In genomic region chr10:117063254-117064021, GRCm38 (mm10) we compare ENCODE assay signal across 8 mouse cellular contexts. TPM values are rescaled to one million over a fixed set of nuclear protein-coding genes. Genes with fewer than 3 reads are reported as not detected.
A peak's percentile ranks its signal among the peaks of the same experiment; 100 is the strongest.
DNase-seq lines count a peak whose midpoint lies in the region; ATAC-seq lines count a peak whose summit lies in the region.

TSS of gene Cct2 (minus strand) at chr10:117063814.

- no peaks in the 10 kb centered on the region for H3K27me3 ChIP-seq in forebrain, embryonic 11.5 days (ENCODE audit: control insufficient read depth, insufficient read depth, low read length)
- no peaks in the 10 kb centered on the region for H3K27me3 ChIP-seq in heart, embryonic 16.5 days (ENCODE audit: control insufficient read depth, insufficient read depth, low read length)
- no peaks in the 10 kb centered on the region for H3K27me3 ChIP-seq in liver, embryonic 15.5 days
- no peaks in the 10 kb centered on the region for H3K27me3 ChIP-seq in neural tube, embryonic 12.5 days (replicated peaks)

- peak within 1 kb of the TSS; percentile 62 for H3K27ac ChIP-seq in forebrain, embryonic 11.5 days (ENCODE audit: low read depth, low read length)
- peak within 1 kb of the TSS; percentile 86 for H3K27ac ChIP-seq in heart, embryonic 16.5 days (ENCODE audit: low read length)
- H3K27ac ChIP-seq in liver, embryonic 15.5 days (replicated peaks): peak within 1 kb of the TSS; percentile 83
- peak within 1 kb of the TSS; percentile 64; the same call in 1 of the 2 replicates for H3K27ac ChIP-seq in neural tube, embryonic 12.5 days

- peak within 1 kb of the TSS; percentile 71 for H3K4me2 ChIP-seq in forebrain, embryonic 11.5 days (ENCODE audit: low read depth, low read length, severe bottlenecking)
- H3K4me2 ChIP-seq in heart, embryonic 16.5 days (ENCODE audit: low read depth, low read length): peak within 1 kb of the TSS; percentile 76
- peak within 1 kb of the TSS; percentile 71 for H3K4me2 ChIP-seq in liver, embryonic 15.5 days
- H3K4me2 ChIP-seq in neural tube, embryonic 12.5 days (replicated peaks): peak within 1 kb of the TSS; percentile 73

- DNase-seq in CD8-positive naive resting alpha-beta T cell, adult 2 months (ENCODE audit: low read depth in 2 of 2, low spot score in 2 of 2): peak; percentile 87 to 88
- peak; percentile 90 for DNase-seq in c-Kit-positive CD71-negative TER-119-negative erythroid progenitor cells, embryonic 14.5 days (ENCODE audit: low read depth)
- DNase-seq in forebrain, embryonic 11.5 days (ENCODE audit: low spot score): peak; percentile 99
- peak; percentile 93 to 95 for DNase-seq in kidney, postnatal 36 days
- DNase-seq in telencephalon, adult 2 months (ENCODE audit: low read depth, low spot score): peak; percentile 90

- under 1% methylated on average over 67 of the region's 68 CpGs for WGBS in forebrain, embryonic 11.5 days
- under 1% methylated on average over 67 of the region's 68 CpGs for WGBS in heart, embryonic 16.5 days
- WGBS in liver, embryonic 15.5 days (ENCODE audit: insufficient replicate concordance): under 1% methylated on average over 68 of the region's 68 CpGs
- WGBS in neural tube, embryonic 12.5 days: under 1% methylated on average over 68 of the region's 68 CpGs

- H3K36me3 ChIP-seq in forebrain, embryonic 11.5 days (ENCODE audit: control insufficient read depth, insufficient read depth, low read length): peaks cover 22% of the 10 kb centered on the region
- H3K36me3 ChIP-seq in heart, embryonic 16.5 days (ENCODE audit: control insufficient read depth, insufficient read depth): peaks cover 24% of the 10 kb centered on the region
- peaks cover 38% of the 10 kb centered on the region for H3K36me3 ChIP-seq in liver, embryonic 15.5 days (replicated peaks)
- peaks cover 36% of the 10 kb centered on the region for H3K36me3 ChIP-seq in neural tube, embryonic 12.5 days

- H3K9ac ChIP-seq in forebrain, embryonic 11.5 days (ENCODE audit: low read length): peak within 1 kb of the TSS; percentile 84
- H3K9ac ChIP-seq in heart, embryonic 16.5 days (ENCODE audit: low read length): peak within 1 kb of the TSS; percentile 85
- peak within 1 kb of the TSS; percentile 74 for H3K9ac ChIP-seq in liver, embryonic 15.5 days
- H3K9ac ChIP-seq in neural tube, embryonic 12.5 days: peak within 1 kb of the TSS; percentile 87

- peak; percentile 94 for ATAC-seq in forebrain, embryonic 11.5 days (replicated peaks; ENCODE audit: low FRiP score)
- ATAC-seq in heart, embryonic 16.5 days (replicated peaks; ENCODE audit: extremely low read depth, insufficient read depth, low FRiP score): peak; percentile 97
- ATAC-seq in liver, embryonic 15.5 days (ENCODE audit: insufficient read depth): peak; percentile 91
- peak; percentile 95 for ATAC-seq in neural tube, embryonic 12.5 days (ENCODE audit: low FRiP score, low read depth)

- H3K9me3 ChIP-seq in forebrain, embryonic 11.5 days (ENCODE audit: control insufficient read depth, low read length): no peaks in the 10 kb centered on the region
- H3K9me3 ChIP-seq in heart, embryonic 16.5 days (replicated peaks; ENCODE audit: control insufficient read depth, low read length): no peaks in the 10 kb centered on the region
- H3K9me3 ChIP-seq in liver, embryonic 15.5 days (replicated peaks): no peaks in the 10 kb centered on the region
- H3K9me3 ChIP-seq in neural tube, embryonic 12.5 days: no peaks in the 10 kb centered on the region

- H3K4me3 ChIP-seq in forebrain, embryonic 11.5 days (ENCODE audit: low read depth, low read length): peak within 1 kb of the TSS; percentile 98
- peak within 1 kb of the TSS; percentile 87 for H3K4me3 ChIP-seq in heart, embryonic 16.5 days (ENCODE audit: low read length)
- H3K4me3 ChIP-seq in liver, embryonic 15.5 days (replicated peaks): peak within 1 kb of the TSS; percentile 85
- H3K4me3 ChIP-seq in neural tube, embryonic 12.5 days: peak within 1 kb of the TSS; percentile 93

- peaks cover 6% of the 10 kb centered on the region; the same call in 1 of the 2 replicates for H3K4me1 ChIP-seq in forebrain, embryonic 11.5 days (replicated peaks; ENCODE audit: control insufficient read depth, insufficient read depth, low read length)
- H3K4me1 ChIP-seq in heart, embryonic 16.5 days (ENCODE audit: control insufficient read depth, insufficient read depth, low read length): peaks cover 10% of the 10 kb centered on the region
- peaks cover 25% of the 10 kb centered on the region for H3K4me1 ChIP-seq in liver, embryonic 15.5 days (replicated peaks)
- peaks cover 20% of the 10 kb centered on the region for H3K4me1 ChIP-seq in neural tube, embryonic 12.5 days

RNA-seq across cellular contexts. Expression of gene Cct2, which starts in this region (rescaled TPM):
- 294 and 318 TPM in 2 replicates for polyA plus RNA-seq in forebrain, embryonic 11.5 days (2014; fragmentation: Nextera tagmentation; extraction: Ambion mirVana)
- 167 and 185 TPM in 2 replicates for polyA plus RNA-seq in heart, embryonic 16.5 days (2015; fragmentation: Nextera tagmentation; extraction: Ambion mirVana)
- polyA plus RNA-seq in liver, embryonic 15.5 days (2015; fragmentation: Nextera tagmentation; extraction: Ambion mirVana): 141 and 142 TPM in 2 replicates
- 265 and 280 TPM in 2 replicates for polyA plus RNA-seq in neural tube, embryonic 12.5 days (2016; fragmentation: Nextera tagmentation; extraction: Ambion mirVana)

Comparison
In these comparisons a context has a peak if more than half of its experiments do, and no peak if none do; other contexts are left out.
1. Peak in every context shown above with its lines: DNase-seq, ATAC-seq, H3K4me3 ChIP-seq and H3K27ac ChIP-seq.